Mouse (Mus musculus) forebrain, embryonic 15.5 days (tissue): ENCODE measurements around the gene Ceacam16. TPM values are rescaled to one million over a fixed set of nuclear protein-coding genes. Genes with fewer than 3 reads are reported as not detected.

Experiments
- ATAC-seq: fragments of 200-750 bp; cut with Nextera tagmentation; replicated peaks from 2 replicates; pipeline ENCODE4 v1.8.0; 2017; ENCODE audit warnings: mild to moderate bottlenecking, moderate TSS enrichment, moderate library complexity
- H3K27ac ChIP-seq: fragments of 300-500 bp; sonication (generic); replicated peaks from 2 replicates; pipeline ENCODE4 v1.5.1; 2015; ENCODE audit warnings: mild to moderate bottlenecking, inconsistent platforms
- H3K27me3 ChIP-seq: fragments of 300-500 bp; sonication (generic); 2 replicates; pipeline ENCODE4 v1.6.1; 2015; ENCODE audit warnings: inconsistent platforms
- H3K36me3 ChIP-seq: fragments of 300-500 bp; sonication (generic); 2 replicates; pipeline ENCODE4 v1.6.1; 2015; ENCODE audit warnings: mild to moderate bottlenecking, inconsistent platforms
- H3K4me1 ChIP-seq: fragments of 300-500 bp; sonication (generic); 2 replicates; pipeline ENCODE4 v1.6.1; 2015; ENCODE audit warnings: inconsistent platforms
- H3K4me2 ChIP-seq: fragments of 300-500 bp; sonication (generic); replicated peaks from 2 replicates; pipeline ENCODE4 v1.6.1; 2015; ENCODE audit warnings: mild to moderate bottlenecking, inconsistent platforms
- H3K4me3 ChIP-seq: fragments of 300-500 bp; sonication (generic); 2 replicates; pipeline ENCODE4 v1.5.1; 2015; ENCODE audit warnings: mild to moderate bottlenecking, inconsistent platforms
- H3K9ac ChIP-seq: fragments of 300-500 bp; sonication (generic); replicated peaks from 2 replicates; pipeline ENCODE4 v1.6.1; 2015; ENCODE audit warnings: mild to moderate bottlenecking, inconsistent platforms
- H3K9me3 ChIP-seq: fragments of 300-500 bp; sonication (generic); 2 replicates; pipeline ENCODE4 v1.6.1; 2016; ENCODE audit warnings: inconsistent platforms
- WGBS: fragments of 180-500 bp; shearing (Covaris S2); methylation state at CpG from one replicate; pipeline ENCODE4 v1.1.7; 2015; ENCODE audit warnings: mixed read lengths; 5-methylcytosine and 5-hydroxymethylcytosine counted together
- polyA plus RNA-seq: library from polyadenylated mRNA; unstranded; fragments of >200 nt; fragmentation: Nextera tagmentation; extraction: Ambion mirVana; gene quantifications from 2 replicates; pipeline ENCODE4 v1.2.1, GENCODE M21; 2015

Gene Ceacam16
- polyA plus RNA-seq, 1 experiment from 2014 or later, result 0.50 TPM

DNA sequence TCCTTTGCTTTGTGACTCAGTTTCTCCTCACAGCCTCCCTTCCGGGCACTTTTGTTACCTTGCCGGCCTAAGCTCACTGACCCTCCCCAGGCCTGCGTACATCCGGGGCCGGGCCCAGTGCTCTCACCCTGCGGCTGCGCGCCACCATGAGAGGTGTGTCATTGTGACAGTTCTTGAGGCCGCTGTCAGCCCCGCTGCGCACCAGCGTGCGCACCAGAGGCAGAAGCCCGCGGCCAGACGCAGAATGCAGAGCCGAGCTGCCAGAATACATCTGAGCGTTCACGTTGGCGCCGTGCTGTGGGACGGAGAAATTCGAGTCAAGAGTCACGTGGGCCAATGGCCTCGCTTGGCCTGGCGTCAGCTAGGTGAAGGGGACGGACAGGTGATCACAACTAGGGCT lies 51.7 kb downstream of the Ceacam16 start:
- Histone ChIP-seq H3K4me2 (peak overlapping the region; percentile 31), H3K27ac (no peak overlapping the region), H3K4me3 (peak overlapping the region; percentile 21), H3K9me3 (no peaks in the 10 kb centered on the region), H3K4me1 (peaks cover 8% of the 10 kb centered on the region), H3K9ac (no peak overlapping the region; the same call in 1 of the 2 replicates), H3K27me3 (peaks cover 40% of the 10 kb centered on the region), H3K36me3 (no peaks in the 10 kb centered on the region)
- 0 out of 2 replicates have a peak, but pooled peaks have one; percentile 27 for ATAC-seq
- WGBS, result 2% methylated on average over 27 of the region's 27 CpGs

DNA sequence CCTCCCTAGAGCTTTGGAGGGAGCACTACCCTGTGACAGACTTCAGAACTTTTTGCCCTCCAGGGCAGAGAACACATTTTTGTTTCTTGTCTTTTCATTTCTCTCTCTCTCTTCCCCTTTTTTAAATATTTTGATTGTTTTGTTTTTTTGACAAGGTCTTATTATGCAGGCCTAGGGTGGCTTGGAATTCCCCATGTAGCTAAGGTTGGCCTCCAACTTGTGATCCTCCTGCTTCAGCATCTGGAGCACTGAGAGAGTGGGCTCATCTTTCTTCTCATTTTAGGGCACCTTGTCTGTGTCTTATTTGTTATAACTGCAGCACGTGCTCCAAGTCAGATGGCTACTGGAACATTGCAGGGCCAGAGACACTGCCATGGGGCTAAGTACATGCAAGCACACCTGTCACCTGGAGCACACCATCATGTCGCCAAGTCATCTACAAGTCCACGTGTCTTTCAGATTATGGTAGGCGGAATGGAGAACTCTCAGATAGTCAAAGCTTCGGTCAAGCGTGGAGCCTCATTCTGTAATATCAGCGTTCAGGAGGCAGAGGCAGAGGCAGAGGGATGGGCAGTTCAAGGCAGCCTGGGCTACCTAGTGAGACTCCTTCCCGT lies 54.6 kb downstream of the Ceacam16 start:
- no peak overlapping the region for H3K27ac ChIP-seq
- H3K27me3 ChIP-seq, result peaks cover 37% of the 10 kb centered on the region
- H3K4me3 ChIP-seq, result no peak overlapping the region
- no peak overlapping the region for H3K4me2 ChIP-seq
- no peaks in the 10 kb centered on the region for H3K36me3 ChIP-seq
- WGBS, result 83% methylated on average over 8 of the region's 8 CpGs
- no peak overlapping the region for H3K9ac ChIP-seq
- peaks cover 8% of the 10 kb centered on the region for H3K4me1 ChIP-seq
- ATAC-seq, result no peak
- no peaks in the 10 kb centered on the region for H3K9me3 ChIP-seq

DNA sequence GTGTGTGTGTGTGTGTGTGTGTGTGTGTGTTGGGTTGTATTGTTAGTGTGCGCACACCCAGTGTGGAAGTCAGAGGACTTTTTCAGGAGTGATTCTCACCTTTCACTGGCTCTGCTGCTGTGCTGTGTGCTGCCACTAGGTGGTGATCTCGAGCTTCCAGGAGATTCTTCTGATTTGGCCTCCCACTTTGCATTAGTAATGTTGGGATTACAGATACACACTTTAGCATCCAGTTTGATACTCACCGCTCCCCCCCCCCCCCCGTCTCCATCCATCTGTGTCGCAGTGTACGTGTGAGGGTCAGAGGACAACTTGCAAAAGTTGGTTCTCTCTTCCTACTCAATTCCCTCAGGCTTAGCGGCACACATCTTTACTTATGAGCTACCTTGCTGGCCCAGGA lies 58.1 kb downstream of the Ceacam16 start:
- no peaks in the 10 kb centered on the region for H3K36me3 ChIP-seq
- H3K9ac ChIP-seq, result no peak overlapping the region
- WGBS, result 19% methylated on average over 7 of the region's 7 CpGs
- no peaks in the 10 kb centered on the region for H3K9me3 ChIP-seq
- 0 out of 2 replicates have a peak, but pooled peaks cover 5% of the 10 kb centered on the region for H3K27me3 ChIP-seq
- no peak overlapping the region for H3K4me3 ChIP-seq
- ATAC-seq, result 0 out of 2 replicates have a peak, but pooled peaks have one; percentile 35
- no peak overlapping the region for H3K4me2 ChIP-seq
- H3K27ac ChIP-seq, result no peak overlapping the region
- no peaks in the 10 kb centered on the region for H3K4me1 ChIP-seq

Other genes with a start within 250 kb of the Ceacam16 start
- gene Relb, start 231.9 kb downstream of the Ceacam16 start, polyA plus RNA-seq, result 2.6 and 2.7 TPM in 2 replicates
- gene Clptm1, start 196.3 kb downstream of the Ceacam16 start, polyA plus RNA-seq, result 92.4 and 99.6 TPM in 2 replicates
- gene Apoc2, start 183.4 kb downstream of the Ceacam16 start, polyA plus RNA-seq, result not detected in 2 replicates
- not detected in 2 replicates for gene Gm44805, start 179.9 kb downstream of the Ceacam16 start, polyA plus RNA-seq
- not detected in 2 replicates for gene Apoc4, start 179.8 kb downstream of the Ceacam16 start, polyA plus RNA-seq
- gene Apoc1, start 168.6 kb downstream of the Ceacam16 start, polyA plus RNA-seq, result 1.2 TPM in 2 replicates
- gene Apoe, start 162.1 kb downstream of the Ceacam16 start, polyA plus RNA-seq, result 236 and 265 TPM in 2 replicates
- 137 and 147 TPM in 2 replicates for gene Tomm40, start 145.9 kb downstream of the Ceacam16 start, polyA plus RNA-seq
- gene Nectin2, start 110.8 kb downstream of the Ceacam16 start, polyA plus RNA-seq, result 42.6 and 45.3 TPM in 2 replicates
- gene Bcam, start 90.3 kb downstream of the Ceacam16 start, polyA plus RNA-seq, result 6.8 TPM in 2 replicates
- not detected in 2 replicates for gene Cblc, start 64.5 kb downstream of the Ceacam16 start, polyA plus RNA-seq
- gene Bcl3, start 38.5 kb downstream of the Ceacam16 start, polyA plus RNA-seq, result 1.0 and 1.3 TPM in 2 replicates
- 7.6 and 8.4 TPM in 2 replicates for gene Gm19345, start 9.3 kb downstream of the Ceacam16 start, polyA plus RNA-seq
- gene Ceacam19, start 26.7 kb upstream of the Ceacam16 start, polyA plus RNA-seq, result not detected in 2 replicates
- gene Pvr, start 59.9 kb upstream of the Ceacam16 start, polyA plus RNA-seq, result 7.1 and 7.3 TPM in 2 replicates
- gene Igsf23, start 89.5 kb upstream of the Ceacam16 start, polyA plus RNA-seq, result not detected in 2 replicates
- gene Ceacam20, start 104.1 kb upstream of the Ceacam16 start, polyA plus RNA-seq, result not detected in 2 replicates
- not detected in 2 replicates for gene Nlrp9b, start 130.2 kb upstream of the Ceacam16 start, polyA plus RNA-seq
- gene Vmn1r91, start 238.4 kb upstream of the Ceacam16 start, polyA plus RNA-seq, result not detected in 2 replicates